Mouse (Mus musculus) spleen, postnatal 4 days (tissue): ENCODE results near the gene Ano10.

Experiments
- DNase-seq, 2 experiments: peaks; one replicate each; pipeline ENCODE4 v3.0.0; 2022; ENCODE audit warnings: low spot score in 2 of 2

The Ano10 gene

DNA sequence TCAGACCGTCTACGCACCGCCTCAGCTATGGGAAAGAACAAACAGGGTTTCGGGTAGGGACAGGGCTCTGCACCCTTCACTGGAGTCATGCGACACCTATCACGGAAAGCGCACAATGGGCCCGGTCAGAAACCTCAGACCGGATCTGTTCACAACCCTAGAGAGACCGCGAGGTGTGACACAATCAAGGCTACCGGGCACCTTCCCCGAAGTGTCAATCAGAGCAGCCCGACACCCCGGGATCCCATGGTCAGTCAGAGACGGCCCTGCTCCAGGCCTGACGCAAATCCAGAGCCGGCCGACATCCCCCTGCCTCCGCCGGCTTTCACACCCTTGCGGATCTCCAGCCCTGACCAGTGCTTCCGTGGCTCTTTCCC, 370 bp downstream of the Ano10 start:
- peak; percentile 49 to 76 for DNase-seq

- no peak for DNase-seq
These were observed 4.0 kb downstream of the Ano10 start for GRCm38 (mm10) chr9:122290192-122290591.

- DNase-seq = no peak
These were observed 5.8 kb downstream of the Ano10 start for GRCm38 (mm10) chr9:122288416-122288815.

DNA sequence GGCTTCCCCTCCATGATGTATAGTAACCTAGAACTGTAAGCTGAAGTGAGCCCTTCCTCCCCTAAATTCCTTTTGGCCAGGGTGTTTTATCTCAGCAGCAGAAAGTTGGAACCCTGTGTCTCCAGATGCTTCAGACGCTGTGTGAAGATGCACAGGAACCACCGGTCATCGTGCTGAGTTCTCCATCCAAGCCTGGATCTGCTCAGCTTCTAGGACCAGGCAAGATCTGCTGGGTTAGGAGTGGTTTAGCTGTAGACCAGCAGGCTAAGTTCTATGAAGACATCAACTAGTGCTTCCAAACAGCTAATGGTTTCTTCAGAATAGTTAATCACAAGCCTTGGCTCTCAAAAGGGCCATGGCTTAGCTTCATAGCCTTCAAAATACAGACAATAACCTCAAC, 6.7 kb downstream of the Ano10 start:
- no peak for DNase-seq

- no peak for DNase-seq
These were observed 8.4 kb downstream of the Ano10 start for GRCm38 (mm10) chr9:122285833-122286310.

DNA sequence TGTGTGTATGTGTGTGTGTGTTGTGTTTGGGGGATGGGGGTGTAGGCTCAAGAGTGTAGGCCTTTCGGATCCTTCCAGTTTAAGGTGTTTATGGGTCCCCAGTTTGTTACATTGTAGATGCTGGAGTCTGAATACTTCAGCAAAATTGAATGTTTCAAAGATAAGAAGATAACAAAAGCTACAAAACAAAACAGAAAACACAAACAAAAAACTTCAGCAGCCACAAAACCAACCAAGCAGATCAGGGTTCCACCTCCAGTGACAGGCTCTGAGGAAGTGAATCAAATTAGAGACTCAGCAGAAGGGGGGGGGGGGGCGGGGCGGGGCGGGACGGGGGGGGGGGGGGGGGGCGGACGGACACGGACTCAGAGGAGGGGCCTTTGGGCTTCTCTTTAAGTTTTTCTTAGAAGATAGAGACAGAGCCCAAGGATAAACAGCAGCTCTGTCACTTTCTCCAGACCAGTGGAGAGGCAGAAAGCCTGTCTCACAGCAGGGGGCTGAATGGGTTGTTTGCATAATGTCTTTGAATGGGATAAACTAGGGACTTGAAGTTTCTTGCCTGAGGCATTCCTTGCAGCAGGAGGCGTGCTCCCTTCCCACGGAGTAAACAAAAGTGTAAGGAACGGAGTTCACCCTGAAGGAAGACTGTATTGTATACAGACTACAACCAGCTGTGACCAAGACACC, 8.9 kb downstream of the Ano10 start:
- no peak for DNase-seq

- no peak for DNase-seq
These were observed 9.5 kb downstream of the Ano10 start for GRCm38 (mm10) chr9:122284696-122285095.

DNA sequence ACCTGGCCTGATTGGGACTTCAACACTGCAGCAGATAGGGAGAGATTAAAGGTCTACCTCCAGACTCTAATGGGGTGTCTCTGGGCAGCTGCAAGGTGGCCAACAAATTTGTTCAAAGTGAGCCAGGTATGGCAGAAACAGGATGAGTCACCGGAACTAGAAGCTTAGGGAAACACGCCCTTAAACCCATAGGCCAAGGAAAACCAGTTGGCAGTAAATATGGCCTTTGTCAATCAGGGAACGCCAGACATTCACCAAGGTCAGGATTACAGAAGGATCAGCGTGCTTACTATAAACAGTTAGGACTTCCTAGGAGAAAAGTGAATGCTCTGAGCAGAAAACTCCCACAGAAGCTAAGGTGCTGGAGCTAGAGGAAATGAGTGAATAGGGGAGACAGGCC, 13.2 kb downstream of the Ano10 start:
- no peak for DNase-seq

DNA sequence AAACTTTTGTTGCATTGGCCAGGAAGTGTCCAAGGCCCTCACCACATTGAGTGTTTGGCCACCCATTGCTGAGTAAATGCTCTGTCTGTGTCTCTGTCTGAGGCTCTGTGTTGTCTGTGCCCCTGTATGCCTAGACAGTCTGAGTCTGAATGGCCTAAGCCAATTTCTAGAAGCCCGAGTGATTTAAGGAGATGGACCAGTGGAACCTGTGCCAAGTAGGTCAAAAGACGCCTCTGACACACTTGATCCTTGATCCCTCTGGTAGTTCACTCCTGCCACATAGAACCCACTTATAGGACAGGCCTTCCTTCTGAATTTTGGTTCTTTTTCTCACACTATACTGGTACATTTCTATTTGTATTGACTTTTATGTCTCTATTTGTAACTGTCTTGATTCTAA, 17.6 kb downstream of the Ano10 start:
- DNase-seq = no peak

- no peak for DNase-seq
These were observed 18.1 kb downstream of the Ano10 start for GRCm38 (mm10) chr9:122276134-122276533.

DNA sequence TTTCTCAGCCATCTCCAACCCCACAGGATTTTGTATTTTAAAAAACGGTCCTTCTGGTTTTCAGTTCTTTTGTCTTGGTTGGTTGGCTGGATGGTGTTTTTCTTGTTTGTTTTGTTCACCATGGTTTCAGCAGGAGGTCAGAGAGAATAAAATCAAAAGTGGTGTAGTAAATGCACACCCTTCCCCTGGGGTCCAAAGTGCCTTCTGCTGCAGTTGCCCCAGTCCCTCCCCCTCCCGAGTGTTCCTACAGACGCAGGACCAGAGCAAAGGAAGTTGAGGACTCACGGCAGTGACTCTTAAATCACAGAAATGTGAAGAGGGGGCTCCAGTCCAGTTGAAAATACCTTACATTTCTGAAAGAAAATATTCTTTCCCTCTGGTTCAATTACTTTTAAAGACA, 19.9 kb downstream of the Ano10 start:
- DNase-seq = no peak

GRCm38 (mm10) chr9:122273879-122274278, 20.3 kb downstream of the Ano10 start:
- no peak for DNase-seq

DNA sequence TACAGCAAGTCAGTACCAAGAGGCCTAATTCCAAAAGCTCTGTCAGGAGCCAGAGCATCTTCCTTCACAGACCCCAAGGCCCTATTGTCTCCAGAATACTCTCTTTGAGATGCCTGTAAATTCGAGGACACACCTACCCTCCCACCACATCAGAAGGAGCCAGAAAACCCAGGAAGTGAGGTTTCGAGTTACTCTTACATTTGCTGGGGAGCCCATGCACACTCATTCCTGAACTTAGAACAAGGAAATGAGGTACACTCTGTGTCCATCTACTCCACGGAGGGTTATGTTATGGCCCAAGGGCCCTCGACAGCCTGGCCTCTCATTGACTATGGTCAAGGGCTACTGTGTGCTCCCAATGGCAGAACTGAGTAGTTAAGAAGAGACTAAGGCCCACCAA, 22.4 kb downstream of the Ano10 start:
- no peak for DNase-seq

DNA sequence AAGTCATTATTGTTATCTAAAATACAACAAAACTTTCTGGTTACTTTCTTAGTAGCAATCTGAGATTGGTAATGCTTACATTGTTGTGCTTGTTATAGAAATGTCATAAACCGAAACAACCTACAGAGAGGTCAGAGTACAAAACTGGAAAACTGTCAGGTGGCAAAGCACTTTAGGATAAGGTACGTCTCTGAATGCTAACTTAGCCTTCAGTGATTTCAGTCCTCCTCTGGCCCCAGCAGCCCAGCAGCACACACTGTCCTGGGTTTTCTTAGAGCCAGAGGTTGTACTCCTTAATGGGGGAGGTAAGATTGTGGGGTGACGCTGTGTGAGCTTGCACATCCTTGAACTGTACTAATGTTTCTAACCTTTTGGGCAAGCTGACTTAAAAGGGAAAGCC, 22.9 kb downstream of the Ano10 start:
- DNase-seq = no peak

GRCm38 (mm10) chr9:122270913-122271312, 23.3 kb downstream of the Ano10 start:
- no peak for DNase-seq

DNA sequence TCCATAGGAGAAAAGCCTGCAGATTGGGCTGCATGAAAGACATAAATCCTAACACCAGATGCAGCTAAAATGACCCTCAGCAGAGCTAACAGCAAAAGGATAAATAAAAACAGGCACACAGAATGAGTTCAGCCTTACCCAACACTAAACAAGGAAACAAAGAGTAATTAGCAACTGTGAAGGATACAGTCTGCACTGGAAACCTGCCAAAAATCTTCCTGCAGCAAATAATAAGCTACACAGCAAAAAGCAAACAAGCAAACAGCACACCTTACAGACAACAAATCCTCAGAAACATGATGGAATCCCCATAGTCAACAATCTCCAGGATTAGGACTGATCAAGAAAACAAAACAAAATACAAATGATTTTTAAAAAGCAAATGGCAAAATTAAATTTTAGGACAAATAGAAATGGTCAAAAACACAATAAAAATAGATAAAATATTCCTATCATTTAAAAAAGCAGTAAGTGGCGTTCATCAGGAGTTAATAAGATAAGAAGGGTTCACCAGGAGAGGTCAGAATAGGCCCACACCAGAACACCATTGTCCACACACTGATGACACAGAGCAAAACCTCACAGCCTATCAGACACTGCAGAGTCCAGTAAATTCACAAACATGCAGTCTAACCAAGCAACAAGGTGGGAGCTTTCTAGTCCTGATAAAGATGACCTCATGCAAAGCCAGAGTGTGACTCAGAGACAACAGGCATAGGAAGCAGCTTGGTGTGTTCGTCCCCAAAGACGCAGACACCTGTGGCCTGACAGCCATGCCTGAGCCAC, 24.8 kb downstream of the Ano10 start:
- no peak for DNase-seq

DNA sequence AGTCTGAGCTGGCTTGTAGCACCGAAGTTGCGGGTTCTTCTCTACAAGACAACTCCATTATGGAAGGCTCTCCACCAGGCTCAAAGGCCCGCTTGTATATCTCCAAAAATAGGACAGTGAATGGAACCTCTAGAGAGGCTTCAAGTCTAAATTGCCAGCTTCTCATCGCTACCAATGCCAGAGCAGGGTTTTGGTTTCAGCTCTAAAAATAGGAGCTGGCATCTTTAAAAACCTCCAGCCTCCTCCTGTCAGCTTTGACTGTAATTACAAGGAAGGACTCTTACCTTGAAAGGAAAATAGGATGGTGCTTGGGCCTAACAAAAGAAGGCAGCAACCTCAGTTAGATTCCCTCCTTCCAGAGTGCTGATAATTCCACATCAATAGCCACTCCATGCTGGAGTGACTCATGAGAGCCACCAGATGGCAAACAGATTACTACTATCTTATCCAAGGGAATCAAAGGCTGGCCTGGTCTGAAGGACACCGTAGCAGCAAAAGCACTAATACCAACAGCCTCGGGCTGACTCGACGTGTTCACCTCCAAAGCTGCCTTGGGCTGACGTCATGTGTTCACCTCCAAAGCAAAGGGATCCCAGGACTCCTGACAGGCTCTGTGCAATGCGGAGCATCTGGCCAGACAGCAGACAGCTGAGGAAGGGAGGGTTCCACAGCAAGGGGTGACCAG, 28.6 kb downstream of the Ano10 start:
- DNase-seq = no peak

DNA sequence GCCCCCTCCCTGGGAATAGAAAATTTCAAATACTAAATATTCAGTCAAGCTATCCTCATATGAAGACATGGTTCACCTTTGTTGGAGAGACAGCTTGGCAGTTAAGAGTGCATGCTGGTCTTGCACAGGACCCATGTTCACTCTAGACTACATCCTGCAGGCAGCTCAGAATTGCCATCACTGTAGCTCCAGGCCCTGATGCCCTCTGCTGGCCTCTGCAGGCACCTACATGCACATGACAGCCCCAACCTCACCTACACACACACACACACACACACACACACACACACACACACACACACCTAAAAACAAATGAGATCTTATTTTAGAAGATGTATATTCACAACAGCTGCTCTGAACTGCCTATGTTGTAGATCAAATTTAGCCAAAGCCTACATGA, 31.1 kb downstream of the Ano10 start:
- no peak for DNase-seq

GRCm38 (mm10) chr9:122254386-122254785, 39.8 kb downstream of the Ano10 start:
- DNase-seq = no peak

GRCm38 (mm10) chr9:122252113-122252512, 42.1 kb downstream of the Ano10 start:
- DNase-seq = no peak

DNA sequence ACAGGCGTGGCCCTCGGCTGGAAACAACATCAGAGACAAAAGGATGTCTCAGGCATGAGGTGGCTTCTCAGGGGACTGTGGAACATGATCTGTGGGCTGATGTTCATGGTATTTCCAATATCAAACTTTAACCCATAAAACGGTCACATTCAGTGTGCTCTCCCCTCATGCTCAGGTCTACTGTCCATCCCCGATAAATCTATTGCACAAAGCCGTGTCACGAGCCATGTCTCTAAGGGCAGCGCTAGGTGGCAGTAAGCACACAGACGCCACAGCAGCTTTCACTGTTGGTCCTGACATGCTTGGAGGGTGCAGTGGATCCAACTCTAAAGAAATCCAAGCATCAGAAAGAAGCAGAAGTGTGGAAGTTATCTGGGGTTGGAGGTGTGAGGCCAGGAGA, 46.1 kb downstream of the Ano10 start:
- DNase-seq = no peak

- peak; percentile 62 to 88 for DNase-seq
These were observed 46.7 kb downstream of the Ano10 start for GRCm38 (mm10) chr9:122247430-122248027.
